Mouse (Mus musculus) embryonic facial prominence, embryonic 10.5 days (tissue): ENCODE data around the gene Ascc2. TPM values are rescaled to one million over a fixed set of nuclear protein-coding genes. Genes with fewer than 3 reads are reported as not detected.

ENCODE experiments used
- DNase-seq: peaks from one replicate; pipeline ENCODE4 v3.0.0-alpha.2; 2017; ENCODE audit warnings: low spot score
- H3K27ac ChIP-seq: fragments of 300-500 bp; sonication (generic); replicated peaks from 2 replicates; pipeline ENCODE4 v1.5.1; 2016; ENCODE audit warnings: mild to moderate bottlenecking
- H3K27me3 ChIP-seq: fragments of 300-500 bp; sonication (generic); replicated peaks from 2 replicates; pipeline ENCODE4 v1.6.1; 2016; ENCODE audit warnings: low read depth, mild to moderate bottlenecking; ENCODE audit not compliant: poor library complexity, severe bottlenecking
- H3K36me3 ChIP-seq: fragments of 300-500 bp; sonication (generic); replicated peaks from 2 replicates; pipeline ENCODE4 v1.6.1; 2016; ENCODE audit warnings: mild to moderate bottlenecking, moderate library complexity
- H3K4me1 ChIP-seq: fragments of 300-500 bp; sonication (generic); 2 replicates; pipeline ENCODE4 v1.6.1; 2016
- H3K4me3 ChIP-seq: fragments of 300-500 bp; sonication (generic); 2 replicates; pipeline ENCODE4 v1.5.1; 2016; ENCODE audit warnings: mild to moderate bottlenecking, moderate library complexity
- H3K9me3 ChIP-seq: fragments of 300-500 bp; sonication (generic); 2 replicates; pipeline ENCODE4 v1.6.1; 2016; ENCODE audit warnings: mild to moderate bottlenecking
- WGBS: fragments of 180-500 bp; shearing (Covaris S2); methylation state at CpG from one replicate; pipeline ENCODE4 v1.1.7; 2016; 5-methylcytosine and 5-hydroxymethylcytosine counted together
- polyA plus RNA-seq: library from polyadenylated mRNA; unstranded; fragments of >200 nt; fragmentation: Nextera tagmentation; extraction: Ambion mirVana; gene quantifications from 2 replicates; pipeline ENCODE4 v1.2.1, GENCODE M21; 2016

Ascc2 gene
- polyA plus RNA-seq, 1 experiment from 2014 or later = 42.2 TPM

DNA sequence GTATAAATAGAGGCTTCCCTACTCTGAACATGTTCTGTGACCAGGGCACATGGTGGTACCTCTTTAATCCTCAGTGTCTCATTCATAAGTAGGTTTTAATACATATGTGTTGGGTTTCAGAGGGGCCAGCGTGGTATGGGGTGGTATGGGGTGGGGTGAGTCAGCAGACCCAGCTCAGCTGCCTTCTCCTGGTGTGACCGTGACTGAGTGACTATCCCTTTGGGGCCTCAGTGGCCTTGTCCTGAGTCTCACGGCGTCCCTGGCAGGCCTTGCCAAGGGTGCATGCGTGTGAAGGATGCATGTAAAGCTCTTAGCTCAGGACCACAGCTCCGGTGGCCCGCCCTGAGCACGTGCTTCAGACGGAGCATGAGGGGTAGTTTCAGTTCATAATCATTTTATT, 82.4 kb downstream of the Ascc2 start:
- Histone ChIP-seq H3K4me3 (no peak overlapping the region), H3K27ac (no peak overlapping the region), H3K9me3 (no peaks in the 10 kb centered on the region), H3K4me1 (peaks cover 14% of the 10 kb centered on the region; the same call in 1 of the 2 replicates), H3K36me3 (peaks cover 26% of the 10 kb centered on the region), H3K27me3 (no peaks in the 10 kb centered on the region)
- no peak for DNase-seq
- 91% methylated on average over 9 of the region's 9 CpGs for WGBS

DNA sequence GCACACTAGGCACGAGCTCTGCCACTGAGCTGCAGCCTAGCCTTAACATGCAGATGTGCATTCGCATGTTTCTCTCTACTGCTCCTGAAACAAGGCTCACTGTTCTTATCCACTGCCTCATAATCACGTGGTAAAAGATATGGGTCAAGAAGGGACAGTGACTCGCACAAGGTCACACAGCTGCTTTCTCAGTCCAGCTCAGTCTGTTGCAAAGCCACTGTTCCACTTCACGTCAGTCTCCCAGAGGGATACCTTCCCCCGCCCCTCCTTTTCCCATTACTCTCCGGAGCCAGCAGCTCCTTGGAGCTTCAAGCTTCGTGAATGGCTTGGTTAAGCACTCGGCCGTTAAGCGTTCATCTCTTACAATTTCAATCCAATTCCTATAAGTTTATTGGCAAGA, 82.8 kb downstream of the Ascc2 start:
- H3K27me3 ChIP-seq = no peaks in the 10 kb centered on the region
- H3K4me3 ChIP-seq = no peak overlapping the region
- H3K27ac ChIP-seq = no peak overlapping the region
- peaks cover 31% of the 10 kb centered on the region for H3K36me3 ChIP-seq
- WGBS = 72% methylated on average over 11 of the region's 11 CpGs
- no peak for DNase-seq
- H3K4me1 ChIP-seq = peaks cover 14% of the 10 kb centered on the region; the same call in 1 of the 2 replicates
- H3K9me3 ChIP-seq = no peaks in the 10 kb centered on the region

DNA sequence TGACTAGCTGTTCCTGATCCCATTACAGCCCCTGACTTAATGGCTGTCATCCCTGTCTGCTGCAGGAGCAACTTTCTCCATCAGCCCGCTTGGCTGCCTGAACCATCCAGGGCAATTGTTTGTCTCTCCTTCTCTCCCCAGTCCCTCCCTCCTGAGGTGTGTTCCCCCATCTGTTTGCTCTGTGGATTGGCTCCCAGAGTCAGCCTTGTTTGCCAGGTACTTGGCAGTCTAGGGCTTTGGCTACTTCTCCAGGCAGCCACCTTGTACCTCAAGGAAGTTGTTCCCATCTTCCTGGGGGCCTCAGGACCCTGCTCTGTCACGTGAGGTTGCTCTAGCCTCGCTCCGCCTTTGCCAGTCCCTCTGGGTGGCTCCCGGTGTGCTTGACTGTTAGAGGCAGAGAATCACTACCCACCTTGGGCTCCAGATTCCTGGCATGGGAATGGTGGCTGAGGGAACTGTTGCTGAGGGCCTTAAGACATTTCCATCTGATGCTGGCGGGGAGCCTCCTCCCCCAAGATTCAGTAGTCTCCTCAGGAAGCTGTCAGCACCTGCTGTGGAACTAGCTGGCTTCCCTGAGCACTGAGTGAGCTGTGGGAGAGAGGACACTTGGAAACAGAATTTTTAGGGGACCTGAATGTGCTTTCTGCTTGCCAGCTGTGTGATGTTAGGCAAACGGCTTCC, 83.5 kb downstream of the Ascc2 start:
- WGBS = 54% methylated on average over 7 of the region's 7 CpGs
- Histone ChIP-seq H3K9me3 (no peaks in the 10 kb centered on the region), H3K27me3 (no peaks in the 10 kb centered on the region), H3K36me3 (peaks cover 37% of the 10 kb centered on the region), H3K4me1 (peaks cover 14% of the 10 kb centered on the region; the same call in 1 of the 2 replicates), H3K4me3 (no peak overlapping the region), H3K27ac (no peak overlapping the region)
- no peak for DNase-seq

DNA sequence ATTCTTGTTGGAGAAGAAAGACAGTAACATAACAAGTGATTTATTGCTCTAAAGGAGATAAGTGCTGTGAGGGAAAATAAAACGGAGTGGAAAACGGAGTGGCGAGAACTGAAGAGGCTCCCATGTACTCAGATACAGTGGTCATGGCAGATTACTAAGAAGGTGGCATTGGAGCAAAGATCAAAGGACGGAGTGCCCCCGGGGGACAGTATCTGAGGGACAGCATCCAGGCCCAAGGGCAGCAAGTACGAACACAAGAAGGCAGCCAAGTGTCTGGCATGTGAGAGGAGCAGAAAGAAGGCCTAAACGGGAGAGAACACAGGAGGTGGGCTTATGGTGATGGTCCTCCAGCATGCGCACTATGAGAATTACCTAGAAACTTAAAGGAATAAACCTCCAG, 84.2 kb downstream of the Ascc2 start:
- no peaks in the 10 kb centered on the region for H3K27me3 ChIP-seq
- no peaks in the 10 kb centered on the region for H3K9me3 ChIP-seq
- no peak for DNase-seq
- peaks cover 43% of the 10 kb centered on the region for H3K36me3 ChIP-seq
- peaks cover 14% of the 10 kb centered on the region; the same call in 1 of the 2 replicates for H3K4me1 ChIP-seq
- WGBS = 85% methylated on average over 8 of the region's 8 CpGs
- H3K4me3 ChIP-seq = no peak overlapping the region
- no peak overlapping the region for H3K27ac ChIP-seq

DNA sequence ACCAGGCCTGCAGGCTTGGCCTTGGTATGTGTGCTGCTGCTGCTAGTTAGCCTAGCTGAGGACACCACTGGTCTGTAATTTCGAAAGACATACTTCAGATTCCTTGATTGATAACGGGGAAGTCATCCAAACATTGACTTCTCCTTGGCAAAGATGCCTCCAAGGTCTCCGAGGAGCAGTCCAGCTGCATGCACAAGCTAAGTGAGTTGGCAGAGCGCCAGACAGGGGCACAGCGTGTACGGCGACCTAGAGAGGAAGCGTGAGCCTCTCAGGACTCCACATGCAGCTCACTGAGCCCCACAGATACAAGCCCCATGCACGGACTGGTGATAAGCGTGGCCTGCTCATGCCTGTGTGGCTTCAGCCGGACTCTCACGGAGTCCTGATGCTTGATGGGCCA, 92.1 kb downstream of the Ascc2 start:
- peaks cover 25% of the 10 kb centered on the region for H3K4me1 ChIP-seq
- H3K27me3 ChIP-seq = peaks cover 3% of the 10 kb centered on the region
- H3K36me3 ChIP-seq = peaks cover 35% of the 10 kb centered on the region
- peak; percentile 8 for DNase-seq
- H3K9me3 ChIP-seq = no peaks in the 10 kb centered on the region
- H3K27ac ChIP-seq = peak overlapping the region; percentile 51
- WGBS = 87% methylated on average over 12 of the region's 12 CpGs
- H3K4me3 ChIP-seq = no peak overlapping the region

DNA sequence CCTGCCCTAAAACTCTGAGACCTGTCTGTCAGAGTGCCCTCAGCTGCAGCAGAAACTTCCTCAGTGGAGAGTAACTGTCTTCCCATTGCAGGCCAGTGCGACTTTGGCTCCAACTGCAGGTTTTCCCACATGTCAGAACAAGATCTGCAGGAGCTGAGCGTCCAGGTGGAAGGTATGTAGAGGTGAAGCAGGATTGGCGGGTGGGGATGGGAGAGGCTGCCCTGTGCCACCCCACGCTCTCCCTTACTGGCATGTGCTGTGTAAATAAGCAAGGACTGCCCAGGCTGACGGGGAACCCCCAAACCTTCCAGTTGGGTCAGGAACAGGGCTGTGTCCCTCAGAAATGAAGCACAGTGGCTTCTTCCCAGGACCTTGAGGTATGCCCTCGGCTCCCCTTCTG, 92.5 kb downstream of the Ascc2 start:
- peak; percentile 12 for DNase-seq
- Histone ChIP-seq H3K36me3 (peaks cover 31% of the 10 kb centered on the region), H3K27me3 (peaks cover 8% of the 10 kb centered on the region), H3K27ac (0 out of 2 replicates have a peak overlapping the region, but pooled peaks have one; percentile 51), H3K4me3 (no peak overlapping the region), H3K9me3 (no peaks in the 10 kb centered on the region), H3K4me1 (peaks cover 30% of the 10 kb centered on the region)
- WGBS = 79% methylated on average over 6 of the region's 6 CpGs

DNA sequence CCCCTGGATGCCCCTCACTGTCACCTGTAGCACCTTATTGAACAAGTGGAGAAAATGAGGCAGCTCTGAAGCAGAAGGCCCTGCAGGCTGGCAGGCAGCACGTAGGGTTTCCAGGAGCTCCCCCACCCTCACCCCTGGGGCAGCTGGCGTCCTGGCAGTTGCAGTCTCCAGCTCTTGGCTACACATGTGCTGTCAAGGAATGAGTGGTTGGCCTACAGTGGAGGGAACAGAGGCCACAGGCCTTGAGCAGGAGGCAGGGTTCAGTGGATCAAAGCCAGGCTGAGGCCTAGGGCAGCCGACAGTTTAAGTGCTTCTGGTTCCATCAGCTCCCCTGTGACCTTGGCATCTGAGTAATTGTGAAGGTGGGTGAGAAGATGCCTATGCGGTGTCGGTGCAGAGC, 93.4 kb downstream of the Ascc2 start:
- Histone ChIP-seq H3K4me3 (no peak overlapping the region), H3K4me1 (peaks cover 38% of the 10 kb centered on the region), H3K36me3 (peaks cover 23% of the 10 kb centered on the region), H3K27me3 (peaks cover 16% of the 10 kb centered on the region), H3K27ac (no peak overlapping the region), H3K9me3 (no peaks in the 10 kb centered on the region)
- 87% methylated on average over 5 of the region's 5 CpGs for WGBS
- DNase-seq = peak; percentile 6

DNA sequence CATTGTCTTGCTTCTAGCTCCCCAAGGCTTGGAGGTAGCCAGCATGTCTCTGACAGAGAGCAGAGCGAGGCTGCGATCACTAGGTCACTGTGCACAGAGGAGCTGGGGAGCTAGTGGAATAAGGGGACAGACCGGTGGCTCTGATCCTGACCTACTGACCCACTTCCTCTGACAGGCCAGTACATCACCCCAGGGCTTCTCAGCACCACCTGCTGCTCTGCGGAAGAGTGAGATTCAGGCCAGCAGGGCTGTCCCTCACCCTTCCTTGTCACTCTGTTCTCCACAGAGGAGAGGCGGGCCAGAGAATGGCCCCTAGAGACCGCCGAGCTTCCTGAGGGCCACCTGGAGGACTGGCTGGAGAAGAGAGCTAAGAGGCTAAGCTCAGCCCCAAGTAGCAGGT, 94.2 kb downstream of the Ascc2 start:
- WGBS = 53% methylated on average over 7 of the region's 7 CpGs
- Histone ChIP-seq H3K36me3 (peaks cover 15% of the 10 kb centered on the region), H3K4me1 (peaks cover 45% of the 10 kb centered on the region), H3K4me3 (no peak overlapping the region), H3K27ac (no peak overlapping the region; the same call in 1 of the 2 replicates), H3K27me3 (peaks cover 21% of the 10 kb centered on the region), H3K9me3 (no peaks in the 10 kb centered on the region)
- no peak for DNase-seq

DNA sequence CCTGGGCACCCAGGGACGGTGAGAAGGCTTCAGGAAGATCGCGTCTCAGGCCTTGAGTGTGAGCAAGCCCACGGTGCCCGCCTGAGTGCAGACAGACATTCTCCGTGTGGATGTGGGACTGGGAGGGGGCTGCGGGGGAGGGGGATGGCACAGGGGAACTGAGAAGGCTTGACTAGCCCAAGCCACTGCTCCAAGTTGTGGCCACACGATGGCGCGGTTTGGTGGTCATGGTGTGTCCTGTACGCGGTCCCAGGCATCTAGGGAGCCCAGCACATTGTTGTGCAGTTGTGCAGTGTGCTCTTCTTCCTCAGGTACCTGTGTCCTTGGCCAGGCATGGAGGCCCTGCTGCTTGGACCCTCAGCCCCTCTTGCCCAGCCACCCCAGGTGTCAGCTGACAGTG, 96.6 kb downstream of the Ascc2 start:
- Histone ChIP-seq H3K27me3 (peaks cover 25% of the 10 kb centered on the region), H3K4me1 (peaks cover 45% of the 10 kb centered on the region), H3K27ac (no peak overlapping the region; the same call in 1 of the 2 replicates), H3K4me3 (no peak overlapping the region), H3K9me3 (no peaks in the 10 kb centered on the region), H3K36me3 (peaks cover 16% of the 10 kb centered on the region; the same call in 1 of the 2 replicates)
- WGBS = 35% methylated on average over 12 of the region's 12 CpGs
- peak; percentile 66 for DNase-seq

Other genes starting within 250 kb of the Ascc2 start
- 0.15 and 0.68 TPM in 2 replicates for gene Hormad2, start 196.6 kb upstream of the Ascc2 start, polyA plus RNA-seq
- gene Mtmr3, start 42.9 kb upstream of the Ascc2 start, polyA plus RNA-seq = 28.2 and 29.2 TPM in 2 replicates
- gene Gm11032, start 17.7 kb upstream of the Ascc2 start, polyA plus RNA-seq = not detected in 2 replicates
- 661 and 685 TPM in 2 replicates for gene Uqcr10, start 66.6 kb downstream of the Ascc2 start, polyA plus RNA-seq
- 75.4 and 82.4 TPM in 2 replicates for gene Zmat5, start 66.9 kb downstream of the Ascc2 start, polyA plus RNA-seq
- gene Cabp7, start 109.0 kb downstream of the Ascc2 start, polyA plus RNA-seq = 0.19 and 0.57 TPM in 2 replicates
- 68.1 and 68.7 TPM in 2 replicates for gene Nf2, start 211.8 kb downstream of the Ascc2 start, polyA plus RNA-seq
- 88.1 and 91.7 TPM in 2 replicates for gene Nipsnap1, start 236.2 kb downstream of the Ascc2 start, polyA plus RNA-seq